Mouse (Mus musculus) olfactory bulb, adult 2 months (tissue): Measurements from ENCODE around the gene Serbp1.

Experiments
- CTCF ChIP-seq: fragments of 200-500 bp; IDR thresholded peaks from 2 replicates; pipeline ENCODE4 v1.5.1; 2012; ENCODE audit warnings: low read depth, mild to moderate bottlenecking, low read length, moderate library complexity; ENCODE audit not compliant: insufficient read depth
- POLR2A ChIP-seq: fragments of 200-500 bp; IDR thresholded peaks from 2 replicates; pipeline ENCODE4 v1.6.1; 2012; ENCODE audit warnings: mild to moderate bottlenecking, low read depth, low read length, moderate library complexity; ENCODE audit not compliant: insufficient read depth

DNA sequence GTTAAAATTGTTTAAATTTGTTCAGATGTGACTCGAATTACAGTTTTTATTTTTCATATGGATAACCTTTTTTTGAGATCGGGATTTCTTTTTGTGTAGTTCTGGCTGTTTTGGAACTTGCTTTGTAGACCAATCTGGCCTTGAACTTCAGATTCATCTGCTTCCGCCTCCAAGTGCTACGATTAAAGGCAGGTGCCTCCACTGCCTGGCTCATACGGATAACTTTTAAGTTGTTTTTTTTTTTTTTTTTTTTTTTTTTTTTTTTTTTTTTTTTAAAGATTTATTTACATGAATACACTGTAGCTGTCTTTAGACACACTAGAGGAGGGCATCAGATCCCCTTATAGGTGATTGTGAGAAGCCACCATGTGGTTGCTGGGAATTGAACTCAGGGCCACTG is 40.0 kb downstream of the Serbp1 start:
- TF ChIP-seq POLR2A (no peak), CTCF (no peak)
